Mouse (Mus musculus) forebrain, embryonic 15.5 days (tissue): ENCODE data around the gene Hamp2. TPM values are rescaled to one million over a fixed set of nuclear protein-coding genes. Genes with fewer than 3 reads are reported as not detected.
A peak's percentile ranks its signal among the peaks of the same experiment; 100 is the strongest.
"Not testable (repeated sequence)": the region's sequence is repeated elsewhere in the genome, so short reads cannot be mapped to it uniquely, and the experiment has no call there.

Source experiments
- ATAC-seq: fragments of 200-750 bp; cut with Nextera tagmentation; replicated peaks from 2 replicates; pipeline ENCODE4 v1.8.0; 2017; ENCODE audit warnings: mild to moderate bottlenecking, moderate TSS enrichment, moderate library complexity
- H3K27ac ChIP-seq: fragments of 300-500 bp; sonication (generic); replicated peaks from 2 replicates; pipeline ENCODE4 v1.5.1; 2015; ENCODE audit warnings: mild to moderate bottlenecking, inconsistent platforms
- H3K27me3 ChIP-seq: fragments of 300-500 bp; sonication (generic); 2 replicates; pipeline ENCODE4 v1.6.1; 2015; ENCODE audit warnings: inconsistent platforms
- H3K36me3 ChIP-seq: fragments of 300-500 bp; sonication (generic); 2 replicates; pipeline ENCODE4 v1.6.1; 2015; ENCODE audit warnings: mild to moderate bottlenecking, inconsistent platforms
- H3K4me1 ChIP-seq: fragments of 300-500 bp; sonication (generic); 2 replicates; pipeline ENCODE4 v1.6.1; 2015; ENCODE audit warnings: inconsistent platforms
- H3K4me2 ChIP-seq: fragments of 300-500 bp; sonication (generic); replicated peaks from 2 replicates; pipeline ENCODE4 v1.6.1; 2015; ENCODE audit warnings: mild to moderate bottlenecking, inconsistent platforms
- H3K4me3 ChIP-seq: fragments of 300-500 bp; sonication (generic); 2 replicates; pipeline ENCODE4 v1.5.1; 2015; ENCODE audit warnings: mild to moderate bottlenecking, inconsistent platforms
- H3K9ac ChIP-seq: fragments of 300-500 bp; sonication (generic); replicated peaks from 2 replicates; pipeline ENCODE4 v1.6.1; 2015; ENCODE audit warnings: mild to moderate bottlenecking, inconsistent platforms
- H3K9me3 ChIP-seq: fragments of 300-500 bp; sonication (generic); 2 replicates; pipeline ENCODE4 v1.6.1; 2016; ENCODE audit warnings: inconsistent platforms
- WGBS: fragments of 180-500 bp; shearing (Covaris S2); methylation state at CpG from one replicate; pipeline ENCODE4 v1.1.7; 2015; ENCODE audit warnings: mixed read lengths; 5-methylcytosine and 5-hydroxymethylcytosine counted together
- polyA plus RNA-seq: library from polyadenylated mRNA; unstranded; fragments of >200 nt; fragmentation: Nextera tagmentation; extraction: Ambion mirVana; gene quantifications from 2 replicates; pipeline ENCODE4 v1.2.1, GENCODE M21; 2015

The Hamp2 gene
- polyA plus RNA-seq, 1 experiment from 2014 or later = not detected

- Histone ChIP-seq H3K4me3 (no peak overlapping the region), H3K36me3 (peaks cover 12% of the 10 kb centered on the region), H3K9ac (no peak overlapping the region), H3K4me1 (peaks cover 28% of the 10 kb centered on the region), H3K27me3 (no peaks in the 10 kb centered on the region), H3K4me2 (no peak overlapping the region), H3K9me3 (no peaks in the 10 kb centered on the region), H3K27ac (no peak overlapping the region)
- ATAC-seq = no peak
- 96% methylated on average over 9 of the region's 9 CpGs for WGBS
Measured at GRCm38 (mm10) chr7:30958866-30959487, 34.5 kb upstream of the Hamp2 start.

- Histone ChIP-seq H3K9ac (peak overlapping the region; percentile 98), H3K36me3 (peaks cover 18% of the 10 kb centered on the region), H3K4me3 (peak overlapping the region; percentile 96), H3K9me3 (no peaks in the 10 kb centered on the region), H3K4me1 (peaks cover 28% of the 10 kb centered on the region), H3K4me2 (peak overlapping the region; percentile 56), H3K27me3 (no peaks in the 10 kb centered on the region), H3K27ac (peak overlapping the region; percentile 99)
- no peak for ATAC-seq
- WGBS = 78% methylated on average over 28 of the region's 28 CpGs
Measured at GRCm38 (mm10) chr7:30958109-30958865, 33.8 kb upstream of the Hamp2 start.

- H3K36me3 ChIP-seq = peaks cover 27% of the 10 kb centered on the region
- H3K4me2 ChIP-seq = peak overlapping the region; percentile 56
- peak overlapping the region; percentile 99 for H3K27ac ChIP-seq
- H3K9ac ChIP-seq = peak overlapping the region; percentile 98
- peak; percentile 69 for ATAC-seq
- peaks cover 28% of the 10 kb centered on the region for H3K4me1 ChIP-seq
- under 1% methylated on average over 43 of the region's 43 CpGs for WGBS
- peak overlapping the region; percentile 96 for H3K4me3 ChIP-seq
- no peaks in the 10 kb centered on the region for H3K9me3 ChIP-seq
- no peaks in the 10 kb centered on the region for H3K27me3 ChIP-seq
Measured at GRCm38 (mm10) chr7:30957367-30957783, 32.9 kb upstream of the Hamp2 start.

GRCm38 (mm10) chr7:30956756-30957366 is 32.4 kb upstream of the Hamp2 start, which contains the start of gene Usf2:
Usf2 (minus strand) TSS chr7:30956803.
- Histone ChIP-seq H3K27ac (peak within 1 kb of the TSS; percentile 99), H3K27me3 (no peaks in the 10 kb centered on the region), H3K9ac (peak within 1 kb of the TSS; percentile 98), H3K4me2 (peak within 1 kb of the TSS; percentile 81), H3K9me3 (no peaks in the 10 kb centered on the region), H3K4me1 (peaks cover 28% of the 10 kb centered on the region), H3K36me3 (peaks cover 32% of the 10 kb centered on the region), H3K4me3 (peak within 1 kb of the TSS; percentile 96)
- peak; percentile 47 for ATAC-seq
- WGBS = under 1% methylated on average over 42 of the region's 82 CpGs

GRCm38 (mm10) chr7:30956357-30956751 is 31.9 kb upstream of the Hamp2 start:
- H3K27ac ChIP-seq = peak overlapping the region; percentile 99
- H3K4me3 ChIP-seq = peak overlapping the region; percentile 96
- H3K4me2 ChIP-seq = peak overlapping the region; percentile 81
- WGBS = under 1% methylated on average over 28 of the region's 49 CpGs
- no peaks in the 10 kb centered on the region for H3K27me3 ChIP-seq
- H3K9me3 ChIP-seq = no peaks in the 10 kb centered on the region
- peaks cover 36% of the 10 kb centered on the region for H3K36me3 ChIP-seq
- ATAC-seq = peak; percentile 27
- peak overlapping the region; percentile 98 for H3K9ac ChIP-seq
- peaks cover 28% of the 10 kb centered on the region for H3K4me1 ChIP-seq

GRCm38 (mm10) chr7:30955584-30956356 is 31.3 kb upstream of the Hamp2 start:
- WGBS = 0% methylated on average over 63 of the region's 64 CpGs

GRCm38 (mm10) chr7:30954971-30955520 is 30.6 kb upstream of the Hamp2 start:
- no peak overlapping the region for H3K9ac ChIP-seq
- H3K4me3 ChIP-seq = peak overlapping the region; percentile 96
- peaks cover 28% of the 10 kb centered on the region for H3K4me1 ChIP-seq
- H3K4me2 ChIP-seq = peak overlapping the region; percentile 81
- 83% methylated on average over 12 of the region's 12 CpGs for WGBS
- no peaks in the 10 kb centered on the region for H3K9me3 ChIP-seq
- no peak for ATAC-seq
- H3K27ac ChIP-seq = no peak overlapping the region
- peaks cover 46% of the 10 kb centered on the region for H3K36me3 ChIP-seq
- no peaks in the 10 kb centered on the region for H3K27me3 ChIP-seq

More at GRCm38 (mm10) chr7:30955584-30956356, 31.3 kb upstream of the Hamp2 start:
- Histone ChIP-seq H3K4me2 (peak overlapping the region; percentile 81), H3K27ac (peak overlapping the region; percentile 99), H3K4me3 (peak overlapping the region; percentile 96), H3K4me1 (peaks cover 28% of the 10 kb centered on the region), H3K9ac (peak overlapping the region; percentile 98), H3K27me3 (no peaks in the 10 kb centered on the region), H3K36me3 (peaks cover 40% of the 10 kb centered on the region), H3K9me3 (no peaks in the 10 kb centered on the region)
- peak; percentile 68 for ATAC-seq

GRCm38 (mm10) chr7:30954036-30954435 is 29.6 kb upstream of the Hamp2 start:
- H3K9me3 ChIP-seq = no peaks in the 10 kb centered on the region
- H3K9ac ChIP-seq = no peak overlapping the region
- H3K27ac ChIP-seq = no peak overlapping the region
- H3K4me2 ChIP-seq = no peak overlapping the region
- peaks cover 28% of the 10 kb centered on the region for H3K4me1 ChIP-seq
- no peak overlapping the region for H3K4me3 ChIP-seq
- 79% methylated on average over 3 of the region's 3 CpGs for WGBS
- no peaks in the 10 kb centered on the region for H3K27me3 ChIP-seq
- ATAC-seq = no peak
- H3K36me3 ChIP-seq = peaks cover 55% of the 10 kb centered on the region

GRCm38 (mm10) chr7:30953459-30953858 is 29.0 kb upstream of the Hamp2 start:
- peaks cover 59% of the 10 kb centered on the region for H3K36me3 ChIP-seq
- no peak overlapping the region for H3K4me2 ChIP-seq
- ATAC-seq = no peak
- H3K27me3 ChIP-seq = no peaks in the 10 kb centered on the region
- H3K4me1 ChIP-seq = peaks cover 24% of the 10 kb centered on the region
- H3K9ac ChIP-seq = no peak overlapping the region
- no peaks in the 10 kb centered on the region for H3K9me3 ChIP-seq
- 89% methylated on average over 6 of the region's 6 CpGs for WGBS
- H3K27ac ChIP-seq = no peak overlapping the region
- no peak overlapping the region for H3K4me3 ChIP-seq

GRCm38 (mm10) chr7:30952441-30953265 is 28.2 kb upstream of the Hamp2 start:
- no peaks in the 10 kb centered on the region for H3K9me3 ChIP-seq
- H3K27me3 ChIP-seq = no peaks in the 10 kb centered on the region
- no peak overlapping the region for H3K27ac ChIP-seq
- no peak overlapping the region for H3K9ac ChIP-seq
- no peak overlapping the region for H3K4me2 ChIP-seq
- WGBS = 96% methylated on average over 16 of the region's 16 CpGs
- peaks cover 61% of the 10 kb centered on the region for H3K36me3 ChIP-seq
- H3K4me1 ChIP-seq = peaks cover 16% of the 10 kb centered on the region
- no peak overlapping the region for H3K4me3 ChIP-seq
- no peak for ATAC-seq

GRCm38 (mm10) chr7:30949902-30950301 is 25.4 kb upstream of the Hamp2 start:
- WGBS = 91% methylated on average over 3 of the region's 3 CpGs
- not testable (repeated sequence) for H3K9ac ChIP-seq, H3K27me3 ChIP-seq, H3K27ac ChIP-seq, H3K4me1 ChIP-seq, H3K4me3 ChIP-seq, H3K9me3 ChIP-seq, ATAC-seq, H3K4me2 ChIP-seq
- peaks cover 73% of the 10 kb centered on the region for H3K36me3 ChIP-seq
